Mouse (Mus musculus) olfactory bulb, adult 2 months (tissue): ENCODE results near the gene Mvd.

Experiments
- CTCF ChIP-seq: fragments of 200-500 bp; IDR thresholded peaks from 2 replicates; pipeline ENCODE4 v1.5.1; 2012; ENCODE audit warnings: low read depth, mild to moderate bottlenecking, low read length, moderate library complexity; ENCODE audit not compliant: insufficient read depth
- POLR2A ChIP-seq: fragments of 200-500 bp; IDR thresholded peaks from 2 replicates; pipeline ENCODE4 v1.6.1; 2012; ENCODE audit warnings: mild to moderate bottlenecking, low read depth, low read length, moderate library complexity; ENCODE audit not compliant: insufficient read depth

DNA sequence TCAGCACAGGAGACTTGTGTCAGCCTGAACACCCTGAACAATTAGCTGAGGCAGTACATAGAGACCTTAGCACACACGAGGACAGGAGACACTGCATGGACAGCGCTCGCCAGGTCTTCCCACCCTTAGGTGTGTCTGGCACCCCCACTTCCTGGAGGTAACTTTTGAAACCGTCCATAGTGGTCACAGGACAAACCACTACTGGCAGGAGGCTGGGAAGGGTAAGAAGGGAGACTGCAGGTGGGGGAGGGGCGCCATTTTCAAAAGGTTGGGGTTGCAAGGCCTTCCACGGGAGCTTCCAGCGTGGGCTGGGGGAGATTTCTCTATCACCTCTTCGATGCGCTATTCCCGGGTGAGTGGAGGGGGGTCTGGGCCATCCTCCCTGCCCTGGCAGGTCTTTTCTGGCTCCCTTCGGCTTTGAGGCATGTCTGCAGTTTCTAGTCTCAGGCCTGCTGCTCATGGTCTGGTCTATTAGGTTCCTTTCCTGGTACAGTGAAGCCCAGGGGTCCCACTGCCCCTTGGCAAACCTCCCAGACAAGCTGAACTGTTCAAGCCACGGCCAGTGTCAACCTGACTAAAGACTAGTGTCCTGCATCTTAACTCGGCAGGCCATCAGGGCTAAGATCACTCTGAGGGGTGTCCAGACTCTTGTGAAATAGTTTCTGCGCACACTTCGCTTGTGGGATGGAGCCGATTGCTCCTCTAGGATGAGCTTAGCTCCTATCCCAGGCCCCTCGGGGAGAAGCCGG is 11.4 kb downstream of the Mvd start:
- TF ChIP-seq CTCF (no peak), POLR2A (no peak)
